Mouse (Mus musculus): ENCODE measurements at regions not wholly inside any gene's neighbourhood (a gene's known extent, or its start where the extent isn't known, plus 50 kb on each side); places are given as distances from the start of the nearest gene placed in this dataset.
A peak's percentile ranks its signal among the peaks of the same experiment; 100 is the strongest.

DNA sequence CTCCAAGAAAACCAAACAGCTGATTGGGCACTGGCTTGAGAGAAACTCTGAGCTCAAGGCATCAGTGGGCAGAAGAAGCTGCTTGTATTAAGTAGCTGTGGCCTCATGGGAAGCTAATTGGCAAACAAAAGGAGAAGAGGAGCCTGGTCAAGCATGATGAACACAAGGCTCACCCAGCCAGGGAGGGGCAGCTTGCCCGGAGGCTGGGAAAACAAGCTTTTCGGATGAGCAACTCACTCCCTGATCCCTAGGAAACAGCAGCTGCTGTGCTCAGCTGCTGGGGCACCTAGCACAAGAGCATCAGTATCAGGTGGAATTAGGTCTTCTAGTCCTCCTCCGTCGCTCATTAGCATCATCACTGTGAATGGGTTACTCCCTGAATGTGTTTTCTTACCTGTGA, 405.6 kb upstream of the Kdm8 start:
- WGBS, result 35% methylated on average over 4 of the region's 4 CpGs
- Histone ChIP-seq H3K9ac (ENCODE audit: low read depth, low read length) (no peak overlapping the region), H3K4me1 (replicated peaks; ENCODE audit: insufficient read depth, low read length) (no peaks in the 10 kb centered on the region), H3K27me3 (ENCODE audit: insufficient read depth, low read length) (no peaks in the 10 kb centered on the region), H3K9me3 (replicated peaks; ENCODE audit: low read length) (no peaks in the 10 kb centered on the region), H3K4me3 (replicated peaks; ENCODE audit: low read depth, low read length) (no peak overlapping the region), H3K36me3 (ENCODE audit: insufficient read depth, low read length) (no peaks in the 10 kb centered on the region), H3K4me2 (ENCODE audit: low read length) (no peak overlapping the region), H3K27ac (no peak overlapping the region)
- ATAC-seq (replicated peaks; ENCODE audit: low FRiP score, low read depth) (peak; percentile 61; the same call in 1 of the 2 replicates), DNase-seq (ENCODE audit: low spot score) (peak; percentile 69)
- TF ChIP-seq CTCF (IDR thresholded peaks at IDR 0.05; ENCODE audit: low read depth), result no peak

DNA sequence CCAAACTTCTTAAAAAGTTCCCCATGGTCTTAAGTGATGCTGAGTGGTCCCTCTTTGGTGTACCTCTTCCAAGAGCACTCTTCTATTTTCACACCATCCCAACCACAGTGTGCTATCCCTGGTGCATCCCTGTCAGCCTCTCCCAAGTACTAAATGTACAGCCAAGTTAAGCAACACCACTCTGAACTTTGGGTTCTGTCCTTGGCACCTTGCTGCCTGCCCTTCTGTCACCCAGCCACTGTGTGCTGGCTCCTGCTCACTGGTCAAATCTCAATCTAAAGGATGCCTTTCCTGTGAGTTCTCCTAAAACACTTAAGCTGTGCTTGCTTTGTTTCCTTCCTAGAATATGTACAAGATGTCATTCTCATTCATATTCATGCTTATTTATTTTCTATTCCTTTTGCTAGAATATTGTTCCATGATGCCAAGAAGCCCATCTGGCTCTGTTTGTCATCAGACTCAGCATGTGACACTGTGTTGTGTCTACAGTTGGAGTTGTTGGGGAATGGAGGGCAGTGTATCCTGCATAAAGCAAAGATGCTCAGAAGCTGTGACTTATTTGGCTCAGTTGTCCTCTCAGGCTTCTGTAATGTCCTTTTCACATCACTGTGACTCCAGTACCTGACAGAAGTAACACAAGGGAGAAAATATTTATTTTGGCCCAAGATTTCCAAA, 388.4 kb upstream of the Kdm8 start:
- no peak for TF ChIP-seq CTCF (IDR thresholded peaks at IDR 0.05; ENCODE audit: low read depth)
- H3K9me3 ChIP-seq (replicated peaks; ENCODE audit: low read length), result no peaks in the 10 kb centered on the region
- ATAC-seq (replicated peaks; ENCODE audit: low FRiP score, low read depth) (no peak), DNase-seq (ENCODE audit: low spot score) (no peak)
- H3K4me2 ChIP-seq (ENCODE audit: low read length), result no peak overlapping the region
- H3K36me3 ChIP-seq (ENCODE audit: insufficient read depth, low read length), result no peaks in the 10 kb centered on the region
- H3K27ac ChIP-seq, result no peak overlapping the region
- no peaks in the 10 kb centered on the region for H3K4me1 ChIP-seq (replicated peaks; ENCODE audit: insufficient read depth, low read length)
- H3K4me3 ChIP-seq (replicated peaks; ENCODE audit: low read depth, low read length), result no peak overlapping the region
- H3K9ac ChIP-seq (ENCODE audit: low read depth, low read length), result no peak overlapping the region
- H3K27me3 ChIP-seq (ENCODE audit: insufficient read depth, low read length), result no peaks in the 10 kb centered on the region

DNA sequence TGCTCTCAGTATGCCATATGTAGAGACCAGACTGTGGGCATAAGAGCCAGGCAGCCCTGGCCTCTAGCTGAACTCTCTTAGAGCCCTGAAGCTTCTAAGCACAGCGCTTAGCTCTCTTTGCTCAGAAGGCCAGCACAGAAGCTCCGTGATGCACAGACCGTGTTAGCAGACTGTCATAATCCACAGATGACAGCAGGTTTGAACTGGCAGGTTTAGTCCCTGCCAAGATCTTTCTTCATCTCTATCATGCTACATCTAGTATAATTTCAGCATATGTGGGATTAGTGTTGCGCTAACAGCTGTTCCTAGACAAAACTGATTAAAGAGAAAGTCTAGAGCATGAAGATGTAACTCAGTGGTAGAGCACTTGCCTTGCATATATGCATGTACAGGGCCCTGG, 342.0 kb upstream of the Kdm8 start:
- TF ChIP-seq CTCF (IDR thresholded peaks at IDR 0.05; ENCODE audit: low read depth), result no peak
- H3K4me1 ChIP-seq (replicated peaks; ENCODE audit: insufficient read depth, low read length), result no peaks in the 10 kb centered on the region
- H3K27ac ChIP-seq, result no peak overlapping the region
- ATAC-seq (replicated peaks; ENCODE audit: low FRiP score, low read depth) (no peak), DNase-seq (ENCODE audit: low spot score) (no peak)
- no peaks in the 10 kb centered on the region for H3K27me3 ChIP-seq (ENCODE audit: insufficient read depth, low read length)
- H3K4me2 ChIP-seq (ENCODE audit: low read length), result no peak overlapping the region
- no peak overlapping the region for H3K4me3 ChIP-seq (replicated peaks; ENCODE audit: low read depth, low read length)
- H3K9me3 ChIP-seq (replicated peaks; ENCODE audit: low read length), result no peaks in the 10 kb centered on the region
- H3K36me3 ChIP-seq (ENCODE audit: insufficient read depth, low read length), result no peaks in the 10 kb centered on the region
- WGBS, result 95% methylated on average over 4 of the region's 4 CpGs
- no peak overlapping the region for H3K9ac ChIP-seq (ENCODE audit: low read depth, low read length)

DNA sequence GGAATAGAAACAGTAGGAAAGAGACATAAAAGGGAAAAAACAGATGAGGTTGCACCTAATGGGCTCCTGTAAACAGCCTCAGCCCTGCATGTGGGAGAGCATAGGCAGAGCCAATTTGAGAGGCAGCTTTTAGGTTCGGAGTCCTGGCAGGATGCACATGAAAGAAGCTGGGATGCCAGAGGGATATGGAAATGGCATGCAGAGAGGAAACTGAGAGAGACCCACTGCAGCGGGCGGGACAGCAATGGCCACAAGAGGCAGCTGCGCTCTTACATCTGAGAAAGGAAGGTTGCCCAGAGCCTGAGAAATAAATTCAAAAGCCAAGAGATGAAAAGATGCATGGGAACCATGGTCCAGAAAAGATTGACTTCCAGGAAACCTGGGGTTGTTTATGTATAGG, 340.5 kb upstream of the Kdm8 start:
- no peaks in the 10 kb centered on the region for H3K27me3 ChIP-seq (ENCODE audit: insufficient read depth, low read length)
- peak; percentile 19; the same call in 1 of the 2 replicates for TF ChIP-seq CTCF (IDR thresholded peaks at IDR 0.05; ENCODE audit: low read depth)
- ATAC-seq (replicated peaks; ENCODE audit: low FRiP score, low read depth) (no peak), DNase-seq (ENCODE audit: low spot score) (no peak)
- no peak overlapping the region for H3K4me2 ChIP-seq (ENCODE audit: low read length)
- H3K9ac ChIP-seq (ENCODE audit: low read depth, low read length), result no peak overlapping the region
- H3K4me1 ChIP-seq (replicated peaks; ENCODE audit: insufficient read depth, low read length), result no peaks in the 10 kb centered on the region
- 69% methylated on average over 4 of the region's 4 CpGs for WGBS
- H3K36me3 ChIP-seq (ENCODE audit: insufficient read depth, low read length), result no peaks in the 10 kb centered on the region
- no peaks in the 10 kb centered on the region for H3K9me3 ChIP-seq (replicated peaks; ENCODE audit: low read length)
- no peak overlapping the region for H3K27ac ChIP-seq
- no peak overlapping the region for H3K4me3 ChIP-seq (replicated peaks; ENCODE audit: low read depth, low read length)

DNA sequence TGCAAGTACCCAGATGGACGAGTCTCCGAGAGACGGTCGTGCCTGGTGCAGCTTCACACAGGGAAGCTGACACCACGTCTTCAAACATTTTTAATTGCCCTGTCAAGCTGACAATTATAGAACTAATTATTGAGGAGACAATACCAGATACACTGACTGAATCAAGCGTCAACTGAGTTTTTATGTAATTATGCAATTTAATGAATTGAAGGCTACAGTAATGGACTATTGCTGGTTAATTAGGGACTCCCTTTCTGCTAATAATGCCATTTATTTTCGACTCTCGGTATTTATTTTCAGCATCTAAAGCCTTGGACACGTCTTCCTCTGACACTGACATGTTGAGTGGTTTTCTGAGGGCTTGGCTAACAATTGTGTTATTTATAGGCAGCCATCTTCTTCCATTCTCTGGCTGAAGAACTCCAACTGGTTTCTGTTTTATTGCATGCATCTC, 331.6 kb upstream of the Kdm8 start:
- Histone ChIP-seq H3K36me3 (ENCODE audit: insufficient read depth, low read length) (no peaks in the 10 kb centered on the region), H3K4me2 (ENCODE audit: low read length) (no peak overlapping the region), H3K9me3 (replicated peaks; ENCODE audit: low read length) (no peaks in the 10 kb centered on the region), H3K4me1 (replicated peaks; ENCODE audit: insufficient read depth, low read length) (no peaks in the 10 kb centered on the region), H3K4me3 (replicated peaks; ENCODE audit: low read depth, low read length) (no peak overlapping the region), H3K27ac (no peak overlapping the region), H3K27me3 (ENCODE audit: insufficient read depth, low read length) (no peaks in the 10 kb centered on the region), H3K9ac (ENCODE audit: low read depth, low read length) (no peak overlapping the region)
- ATAC-seq (replicated peaks; ENCODE audit: low FRiP score, low read depth), result no peak
- no peak for TF ChIP-seq CTCF (IDR thresholded peaks at IDR 0.05; ENCODE audit: low read depth)
- DNase-seq (ENCODE audit: low spot score), result no peak
- 66% methylated on average over 9 of the region's 9 CpGs for WGBS

DNA sequence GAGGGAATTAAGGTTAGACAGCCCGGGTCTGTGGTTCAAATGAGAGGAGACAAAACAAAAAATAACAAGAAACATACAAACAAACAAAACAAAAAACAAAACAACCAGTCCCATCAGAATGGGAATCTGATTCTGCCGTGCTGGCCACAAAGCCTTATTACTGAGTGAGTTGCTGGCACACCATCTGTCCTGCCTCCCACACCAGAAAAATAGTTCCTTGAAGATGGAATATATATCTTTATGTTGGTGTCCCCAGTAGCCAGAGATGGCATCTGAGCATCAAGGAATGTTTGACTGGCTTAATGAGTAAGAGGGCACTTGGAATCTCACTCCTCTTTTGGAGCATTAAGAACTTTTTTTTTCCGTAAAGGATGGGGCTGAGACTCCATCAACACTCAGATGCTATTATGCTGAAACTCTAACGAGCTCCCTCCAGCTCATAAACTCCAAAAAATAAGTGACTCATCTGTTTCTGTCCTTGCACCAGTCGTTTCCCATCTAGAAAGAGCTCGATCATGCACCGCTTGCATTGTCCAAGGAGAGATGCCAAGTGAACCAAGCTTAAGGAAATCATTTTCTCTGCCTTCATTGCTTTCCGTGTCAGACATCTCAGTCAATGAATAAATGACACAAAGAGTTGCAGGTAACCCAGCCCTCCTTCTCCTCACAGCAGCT, 329.0 kb upstream of the Kdm8 start:
- DNase-seq (ENCODE audit: low spot score) (no peak), ATAC-seq (replicated peaks; ENCODE audit: low FRiP score, low read depth) (no peak)
- Histone ChIP-seq H3K4me3 (replicated peaks; ENCODE audit: low read depth, low read length) (no peak overlapping the region), H3K9me3 (replicated peaks; ENCODE audit: low read length) (no peaks in the 10 kb centered on the region), H3K27ac (no peak overlapping the region), H3K27me3 (ENCODE audit: insufficient read depth, low read length) (no peaks in the 10 kb centered on the region), H3K4me2 (ENCODE audit: low read length) (no peak overlapping the region), H3K36me3 (ENCODE audit: insufficient read depth, low read length) (no peaks in the 10 kb centered on the region), H3K4me1 (replicated peaks; ENCODE audit: insufficient read depth, low read length) (no peaks in the 10 kb centered on the region), H3K9ac (ENCODE audit: low read depth, low read length) (no peak overlapping the region)
- TF ChIP-seq CTCF (IDR thresholded peaks at IDR 0.05; ENCODE audit: low read depth), result no peak
- 73% methylated on average over 8 of the region's 8 CpGs for WGBS
